Mouse (Mus musculus): ENCODE measurements around the gene 1700025C18Rik.

The 1700025C18Rik gene

GRCm38 (mm10) chr2:165090650-165091049 is at the start of gene 1700025C18Rik:
Gene 1700025C18Rik (minus strand): TSS chr2:165090750.
- DNase-seq (ENCODE audit: low spot score) = no peak

- no peak for DNase-seq (ENCODE audit: low spot score)
These were observed 45.5 kb upstream of the 1700025C18Rik start for GRCm38 (mm10) chr2:165136049-165136448.

GRCm38 (mm10) chr2:165133566-165133965 is 43.0 kb upstream of the 1700025C18Rik start:
- no peak for DNase-seq (ENCODE audit: low spot score)

GRCm38 (mm10) chr2:165131428-165131827 is 40.9 kb upstream of the 1700025C18Rik start:
- no peak for DNase-seq (ENCODE audit: low spot score)

GRCm38 (mm10) chr2:165129189-165129588 is 38.6 kb upstream of the 1700025C18Rik start:
- DNase-seq (ENCODE audit: low spot score) = no peak

GRCm38 (mm10) chr2:165126896-165127562 is 36.5 kb upstream of the 1700025C18Rik start:
- no peak for DNase-seq (ENCODE audit: low spot score)

GRCm38 (mm10) chr2:165121206-165121840 is 30.8 kb upstream of the 1700025C18Rik start:
- no peak for DNase-seq (ENCODE audit: low spot score)

- DNase-seq (ENCODE audit: low spot score) = no peak
These were observed 30.2 kb upstream of the 1700025C18Rik start for GRCm38 (mm10) chr2:165120765-165121164.

GRCm38 (mm10) chr2:165113733-165114132 is 23.2 kb upstream of the 1700025C18Rik start:
- no peak for DNase-seq (ENCODE audit: low spot score)

- DNase-seq (ENCODE audit: low spot score) = peak; percentile 70
These were observed 21.6 kb upstream of the 1700025C18Rik start for GRCm38 (mm10) chr2:165112149-165112548.

GRCm38 (mm10) chr2:165106585-165106984 is 16.0 kb upstream of the 1700025C18Rik start:
- DNase-seq (ENCODE audit: low spot score) = no peak

- DNase-seq (ENCODE audit: low spot score) = no peak
These were observed 15.0 kb upstream of the 1700025C18Rik start for GRCm38 (mm10) chr2:165105513-165106079.

GRCm38 (mm10) chr2:165102920-165103319 is 12.4 kb upstream of the 1700025C18Rik start:
- DNase-seq (ENCODE audit: low spot score) = no peak

- DNase-seq (ENCODE audit: low spot score) = no peak
These were observed 10.2 kb upstream of the 1700025C18Rik start for GRCm38 (mm10) chr2:165100749-165101148.

GRCm38 (mm10) chr2:165098861-165099260 is 8.3 kb upstream of the 1700025C18Rik start:
- DNase-seq (ENCODE audit: low spot score) = no peak

GRCm38 (mm10) chr2:165096367-165096766 is 5.8 kb upstream of the 1700025C18Rik start:
- DNase-seq (ENCODE audit: low spot score) = no peak

GRCm38 (mm10) chr2:165092393-165092792 is 1.8 kb upstream of the 1700025C18Rik start:
- no peak for DNase-seq (ENCODE audit: low spot score)

GRCm38 (mm10) chr2:165091433-165091965 is 949 bp upstream of the 1700025C18Rik start:
- no peak for DNase-seq (ENCODE audit: low spot score)

GRCm38 (mm10) chr2:165089470-165089869 is 1.1 kb downstream of the 1700025C18Rik start:
- DNase-seq (ENCODE audit: low spot score) = no peak

GRCm38 (mm10) chr2:165086634-165087033 is 3.9 kb downstream of the 1700025C18Rik start:
- DNase-seq (ENCODE audit: low spot score) = no peak

GRCm38 (mm10) chr2:165081257-165081656 is 9.3 kb downstream of the 1700025C18Rik start:
- no peak for DNase-seq (ENCODE audit: low spot score)

GRCm38 (mm10) chr2:165080657-165081056 is 9.9 kb downstream of the 1700025C18Rik start:
- DNase-seq (ENCODE audit: low spot score) = no peak

GRCm38 (mm10) chr2:165078605-165079004 is 11.9 kb downstream of the 1700025C18Rik start:
- no peak for DNase-seq (ENCODE audit: low spot score)

All from ovary, postnatal 10 days (tissue).